Mouse (Mus musculus): ENCODE measurements around the gene Tiam1.

Tiam1 gene

GRCm38 (mm10) chr16:89991701-89992152 is 151.8 kb downstream of the Tiam1 start:
- no peak for DNase-seq

GRCm38 (mm10) chr16:89990288-89990955 is 153.1 kb downstream of the Tiam1 start:
- no peak for DNase-seq

- no peak for DNase-seq
These were observed 153.8 kb downstream of the Tiam1 start for GRCm38 (mm10) chr16:89989816-89990215.

GRCm38 (mm10) chr16:89986672-89987362 is 156.8 kb downstream of the Tiam1 start:
- DNase-seq: peak; percentile 74

GRCm38 (mm10) chr16:89985702-89986481 is 157.7 kb downstream of the Tiam1 start:
- peak; percentile 79 for DNase-seq

- DNase-seq: no peak
These were observed 163.4 kb downstream of the Tiam1 start for GRCm38 (mm10) chr16:89980075-89980744.

GRCm38 (mm10) chr16:89975441-89975840 is 168.1 kb downstream of the Tiam1 start:
- no peak for DNase-seq

- no peak for DNase-seq
These were observed 169.5 kb downstream of the Tiam1 start for GRCm38 (mm10) chr16:89973814-89974712.

- DNase-seq: no peak
These were observed 170.6 kb downstream of the Tiam1 start for GRCm38 (mm10) chr16:89972854-89973487.

GRCm38 (mm10) chr16:89972018-89972417 is 171.6 kb downstream of the Tiam1 start:
- DNase-seq: no peak

- DNase-seq: no peak
These were observed 175.5 kb downstream of the Tiam1 start for GRCm38 (mm10) chr16:89968058-89968457.

- DNase-seq: no peak
These were observed 180.7 kb downstream of the Tiam1 start for GRCm38 (mm10) chr16:89962876-89963275.

GRCm38 (mm10) chr16:89960904-89961303 is 182.7 kb downstream of the Tiam1 start:
- no peak for DNase-seq

- peak; percentile 35 for DNase-seq
These were observed 183.2 kb downstream of the Tiam1 start for GRCm38 (mm10) chr16:89960186-89960878.

GRCm38 (mm10) chr16:89958982-89959381 is 184.6 kb downstream of the Tiam1 start:
- DNase-seq: no peak

GRCm38 (mm10) chr16:89958030-89958429 is 185.5 kb downstream of the Tiam1 start:
- DNase-seq: no peak

- DNase-seq: no peak
These were observed 189.0 kb downstream of the Tiam1 start for GRCm38 (mm10) chr16:89954525-89954924.

- no peak for DNase-seq
These were observed 189.5 kb downstream of the Tiam1 start for GRCm38 (mm10) chr16:89954114-89954513.

GRCm38 (mm10) chr16:89952821-89953220 is 190.7 kb downstream of the Tiam1 start:
- no peak for DNase-seq

- DNase-seq: no peak
These were observed 192.8 kb downstream of the Tiam1 start for GRCm38 (mm10) chr16:89950754-89951153.

- DNase-seq: no peak
These were observed 193.3 kb downstream of the Tiam1 start for GRCm38 (mm10) chr16:89950251-89950650.
